Mouse (Mus musculus) heart, adult 2 months (tissue): ENCODE data around the gene Gm21094. TPM values are rescaled to one million over a fixed set of nuclear protein-coding genes. Genes with fewer than 3 reads are reported as not detected.
"Not testable (repeated sequence)": the region's sequence is repeated elsewhere in the genome, so short reads cannot be mapped to it uniquely, and the experiment has no call there.

Experiments
- DNase-seq, 2 experiments: peaks; one replicate each; pipeline ENCODE4 v3.0.0; 2021
- H3K27ac ChIP-seq: fragments of 200-600 bp; 2 replicates; pipeline ENCODE4 v1.8.1; 2022
- H3K27me3 ChIP-seq: fragments of 200-500 bp; 2 replicates; pipeline ENCODE4 v1.6.1; 2012; ENCODE audit warnings: mild to moderate bottlenecking, low read length, inconsistent platforms, mixed read lengths; ENCODE audit not compliant: control insufficient read depth, insufficient read depth
- H3K36me3 ChIP-seq: fragments of 200-500 bp; 2 replicates; pipeline ENCODE4 v1.6.1; 2012; ENCODE audit warnings: low read length, inconsistent platforms; ENCODE audit not compliant: control insufficient read depth, insufficient read depth
- H3K4me1 ChIP-seq: fragments of 200-500 bp; 2 replicates; pipeline ENCODE4 v1.6.1; 2011; ENCODE audit warnings: low read length; ENCODE audit not compliant: control insufficient read depth, insufficient read depth
- H3K4me3 ChIP-seq: fragments of 200-600 bp; 2 replicates; pipeline ENCODE4 v1.8.1; 2022
- H3K79me2 ChIP-seq: fragments of 200-500 bp; replicated peaks from 2 replicates; pipeline ENCODE4 v1.6.1; 2012; ENCODE audit warnings: mild to moderate bottlenecking, inconsistent platforms, low read length, moderate library complexity, mixed read lengths; ENCODE audit not compliant: control insufficient read depth, insufficient read depth
- H3K9ac ChIP-seq: fragments of 200-500 bp; 2 replicates; pipeline ENCODE4 v1.6.1; 2012; ENCODE audit warnings: low read depth, mild to moderate bottlenecking, control low read depth, inconsistent platforms, low read length, mixed read lengths
- WGBS: fragments of 180-500 bp; shearing (Covaris S2); methylation state at CpG from one replicate; pipeline ENCODE4 v1.1.7; 2018; 5-methylcytosine and 5-hydroxymethylcytosine counted together
- intact Hi-C: fragments of 180-260 bp; cut with DNase I; formaldehyde crosslinking; loops from one replicate; pipeline ENCODE4 v1.15.1; 2025
- long read RNA-seq: library from polyadenylated mRNA; stranded (forward); transcript quantifications from one replicate; pipeline ENCODE4 v2.0.0, GENCODE M21; 2021
- polyA plus RNA-seq: library from polyadenylated mRNA; depleted of rRNA; stranded (reverse); fragments of >200 nt; gene quantifications from 2 replicates; pipeline ENCODE4 v1.2.3, GENCODE M21; 2012; rRNA removed
- total RNA-seq, 2 experiments: library from RNA; stranded (reverse); gene quantifications; 2 replicates each; pipeline ENCODE4 v1.2.3; 2021

Gene Gm21094
- total RNA-seq (not detected), polyA plus RNA-seq (not detected in 2 replicates)
- long read RNA-seq = 0 reads

- intact Hi-C loops, H3K27ac ChIP-seq, H3K79me2 ChIP-seq, H3K27me3 ChIP-seq, DNase-seq, H3K36me3 ChIP-seq, H3K4me1 ChIP-seq, H3K9ac ChIP-seq, H3K4me3 ChIP-seq: not testable (repeated sequence)
- WGBS = no CpG with 5 or more reads among the region's 8 CpGs
These were observed at the start of gene Gm21094 for GRCm38 (mm10) chrY:32620343-32620742. TSS of gene Gm21094 (minus strand) at chrY:32620443.
